Mouse (Mus musculus): ENCODE results near the gene Safb2.
"Not testable (repeated sequence)": the region's sequence is repeated elsewhere in the genome, so short reads cannot be mapped to it uniquely, and the experiment has no call there.

The Safb2 gene

DNA sequence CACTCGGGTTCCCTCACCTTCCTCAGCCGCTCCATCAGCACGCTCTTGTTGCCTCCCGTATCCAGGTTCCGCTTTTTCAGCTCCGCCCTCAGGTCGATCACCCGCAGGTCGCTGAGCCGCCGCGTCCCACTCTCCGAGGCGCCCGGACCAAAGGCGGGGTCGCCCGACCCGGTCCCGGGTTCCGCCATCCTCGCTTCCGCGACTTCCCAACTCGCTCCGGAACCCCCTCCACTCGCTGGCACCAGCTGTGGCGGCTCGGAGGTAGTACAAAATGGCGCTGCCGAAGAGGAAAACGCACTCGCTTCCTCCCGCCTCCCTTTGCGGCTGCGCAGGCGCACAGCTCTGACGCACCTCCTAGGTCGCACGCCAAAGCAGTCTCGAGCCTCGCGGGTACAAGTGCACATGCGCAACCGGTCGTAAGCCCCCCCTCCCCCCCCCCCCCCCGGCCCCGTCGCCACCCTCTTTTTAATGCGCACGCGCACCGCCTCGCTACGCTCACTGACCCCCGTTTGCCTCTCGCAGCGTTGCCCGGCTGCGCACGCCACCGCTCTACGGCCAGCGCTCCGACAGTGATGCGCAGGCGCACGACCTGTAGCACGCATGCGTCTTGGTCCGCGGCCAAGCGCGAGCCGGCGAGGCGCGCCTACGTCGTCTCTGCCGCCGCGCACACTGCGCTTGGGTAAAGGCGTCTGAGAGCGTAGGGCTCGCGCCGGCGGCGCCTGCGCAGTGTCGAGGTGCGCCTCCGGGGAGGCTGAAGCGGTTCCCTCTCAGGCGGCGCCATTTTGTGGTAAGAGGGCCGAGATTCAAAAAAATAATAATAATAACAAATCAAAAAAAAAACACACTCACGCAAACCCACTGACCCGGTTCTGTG lies at the start of gene Safb2, which contains the start of gene Safb:
TSS of gene Safb2 (minus strand) at position 329 of the 874 bp plus-strand sequence.
TSS of gene Safb (plus strand) at position 569 of the 874 bp plus-strand sequence.
- peak; percentile 98 to 100 for DNase-seq

DNA sequence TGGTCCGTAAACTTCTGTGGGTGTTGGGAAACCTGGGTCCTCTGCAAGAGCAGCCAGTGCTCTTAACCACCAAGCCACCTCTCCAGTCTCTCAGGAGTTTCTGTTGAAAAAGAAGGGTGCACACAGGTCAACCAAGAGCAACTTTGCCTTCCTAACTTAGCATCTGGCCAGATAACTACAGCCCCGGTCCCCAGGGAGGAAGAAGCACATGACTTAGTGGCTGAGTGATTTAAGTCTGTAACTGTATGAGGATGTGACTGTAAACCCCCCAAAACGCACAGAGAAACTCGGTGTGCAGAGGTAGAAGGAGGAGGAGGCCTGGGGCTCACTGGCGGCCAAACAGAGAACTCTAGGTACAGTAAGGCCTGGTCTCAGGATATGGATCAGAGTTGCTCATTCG lies 49.6 kb upstream of the Safb2 start:
- no peak for DNase-seq

DNA sequence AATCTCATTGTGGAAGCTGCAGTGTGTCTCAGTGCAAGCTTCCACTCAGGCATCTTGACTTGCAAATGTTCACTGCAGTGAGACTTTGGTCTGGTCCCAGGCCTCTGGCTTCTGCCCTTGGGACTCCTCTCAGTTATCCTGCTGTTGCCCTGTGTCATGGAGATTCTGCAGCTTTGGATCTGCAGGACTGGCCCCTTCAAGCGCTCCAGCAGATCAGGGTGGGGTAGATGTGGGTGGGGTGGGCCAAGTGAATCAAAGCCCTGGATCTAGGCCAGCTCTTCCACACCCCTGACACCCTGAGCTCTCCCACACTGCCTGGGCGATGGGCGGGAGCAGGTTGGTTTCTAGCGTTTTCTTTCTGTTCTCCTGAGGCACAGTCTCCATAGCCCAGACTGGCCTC lies 47.4 kb upstream of the Safb2 start:
- DNase-seq, result no peak

DNA sequence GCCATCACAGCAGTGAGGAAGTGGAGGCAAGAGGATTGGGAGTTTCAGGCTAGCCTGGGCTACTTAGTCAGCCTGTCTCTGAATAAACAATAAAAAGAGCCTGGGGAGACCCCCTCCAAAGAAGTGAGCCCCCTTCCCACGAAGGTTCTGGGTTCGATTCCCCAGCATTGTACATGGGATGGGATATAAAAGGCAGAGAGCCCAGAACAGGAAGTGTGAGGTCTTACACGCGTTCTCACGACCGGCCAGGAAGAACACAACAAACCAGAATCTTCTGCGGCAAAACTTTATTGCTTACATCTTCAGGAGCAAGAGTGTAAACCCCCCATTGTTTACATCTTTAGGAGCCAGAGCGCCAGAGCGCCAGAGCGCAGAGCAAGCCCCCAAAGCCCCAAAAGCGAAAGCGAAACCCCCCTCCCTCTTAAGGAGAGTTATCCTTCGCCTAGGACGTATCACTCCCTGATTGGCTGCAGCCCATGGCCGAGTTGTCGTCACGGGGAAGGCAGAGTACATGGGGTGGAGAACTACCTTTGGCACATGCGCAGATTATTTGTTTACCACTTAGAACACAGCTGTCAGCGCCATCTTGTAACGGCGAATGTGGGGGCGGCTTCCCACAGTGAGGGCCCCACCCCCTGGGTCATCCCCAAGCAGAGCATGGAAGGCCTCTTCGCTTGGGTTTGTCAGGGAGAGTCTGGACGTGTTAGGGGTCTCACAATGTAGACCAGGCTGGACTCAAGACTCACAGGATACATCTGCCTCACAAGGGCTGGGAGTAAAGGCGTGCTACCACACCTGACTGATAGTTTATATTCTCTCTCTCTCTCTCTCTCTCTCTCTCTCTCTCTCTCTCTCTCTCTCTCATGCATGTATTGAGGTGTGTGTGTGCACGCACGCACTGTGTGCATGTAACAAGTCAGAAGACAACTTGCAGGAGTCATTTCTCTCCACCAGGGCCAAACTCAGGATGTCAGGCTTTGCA lies 45.7 kb upstream of the Safb2 start:
- not testable (repeated sequence) for DNase-seq

DNA sequence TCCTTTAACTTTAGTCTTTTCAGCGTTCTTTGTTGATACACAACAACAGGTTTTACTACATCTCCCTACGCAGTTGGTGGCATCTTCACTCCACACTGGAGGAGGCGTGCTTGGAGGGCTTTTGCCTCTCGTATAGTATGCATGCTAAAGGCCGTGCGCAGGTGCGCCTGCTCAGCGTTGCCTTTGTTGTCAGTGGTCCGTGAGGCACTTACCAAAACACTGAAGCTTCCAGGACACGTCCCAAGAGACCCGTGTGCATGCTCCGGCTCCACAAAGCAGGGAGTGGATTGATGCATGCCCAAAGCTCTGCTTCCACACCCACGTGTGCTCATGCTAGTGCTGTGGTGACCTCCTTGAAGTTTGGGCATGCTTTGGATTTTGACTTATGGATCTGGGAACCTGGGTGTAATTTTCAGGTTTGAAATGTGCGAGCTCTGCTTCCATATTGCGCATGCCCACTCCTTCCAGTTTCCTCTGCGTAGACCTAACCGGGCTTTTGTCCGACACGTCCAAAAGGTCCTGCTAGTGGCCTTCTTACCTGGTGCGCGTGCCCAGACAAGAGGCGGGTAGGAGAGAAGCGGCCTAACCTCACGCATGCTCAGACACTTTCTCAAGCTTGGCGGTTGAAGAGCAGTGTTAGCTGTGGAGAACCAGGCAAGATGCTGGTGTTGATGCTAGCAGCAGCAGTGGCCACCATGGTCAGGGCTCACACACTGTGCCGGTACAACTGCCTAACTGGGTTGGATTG lies 43.3 kb upstream of the Safb2 start, which contains the start of gene Catsperd:
TSS of gene Catsperd (plus strand) at position 614 of the 748 bp plus-strand sequence.
- peak in 1 of 2 experiments; percentile 25 for DNase-seq

DNA sequence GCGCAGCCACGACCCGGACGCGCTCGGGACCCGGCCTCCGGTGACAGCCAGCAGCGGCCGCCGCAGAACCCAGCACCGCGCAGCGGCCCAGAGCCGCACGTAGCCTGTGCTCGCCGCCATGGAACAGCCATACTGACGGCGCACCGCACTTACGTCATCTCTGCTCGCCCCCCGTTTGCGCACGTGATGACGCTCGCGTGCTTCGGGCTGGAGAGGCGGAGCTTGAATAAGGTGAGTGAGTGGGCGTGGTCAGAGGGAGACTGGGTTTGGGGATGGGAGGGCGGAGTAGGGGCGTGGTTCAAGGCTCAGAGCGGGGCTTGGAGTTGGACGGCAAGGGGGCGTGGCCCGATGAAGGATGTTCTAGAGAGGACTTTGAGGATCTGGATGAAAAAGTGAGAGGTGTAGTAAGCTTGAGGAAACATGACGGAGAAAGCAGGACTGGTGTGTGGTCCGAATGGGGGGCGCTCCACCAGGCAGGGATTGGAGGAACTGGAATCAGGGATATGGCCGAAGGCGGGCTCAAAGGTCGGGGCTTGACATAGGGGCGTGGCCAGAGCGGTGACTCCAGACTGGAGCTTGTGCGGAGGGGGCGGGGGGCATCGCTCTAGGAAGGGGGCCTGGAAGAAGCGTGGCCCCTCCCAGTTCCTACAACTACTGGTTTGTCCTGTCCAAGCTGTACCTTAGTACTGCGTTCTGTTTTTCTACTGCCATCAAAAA lies 42.5 kb upstream of the Safb2 start, which contains the start of gene Lonp1:
TSS of gene Lonp1 (minus strand) at position 134 of the 717 bp plus-strand sequence.
- DNase-seq, result peak; percentile 94 to 95

DNA sequence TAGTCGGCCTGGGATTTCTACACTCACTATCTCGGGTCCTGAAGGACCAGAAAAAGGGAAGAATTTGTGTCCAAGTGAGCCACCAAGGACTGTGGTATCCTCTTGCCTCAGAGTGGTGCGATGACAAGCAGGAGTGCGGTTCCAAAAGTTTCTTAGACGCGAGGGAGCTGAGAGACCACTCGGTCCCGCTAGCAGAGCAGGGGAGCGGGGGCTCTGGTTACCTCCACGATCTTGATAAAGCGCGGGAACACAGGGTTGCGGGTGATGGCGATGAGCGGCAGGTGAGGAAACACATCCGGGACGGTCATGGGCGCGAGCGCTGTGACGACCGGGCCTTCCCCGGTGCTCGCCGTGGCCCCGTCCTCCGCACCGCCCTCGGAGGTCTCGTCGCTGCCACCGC lies 41.9 kb upstream of the Safb2 start:
- no peak for DNase-seq

DNA sequence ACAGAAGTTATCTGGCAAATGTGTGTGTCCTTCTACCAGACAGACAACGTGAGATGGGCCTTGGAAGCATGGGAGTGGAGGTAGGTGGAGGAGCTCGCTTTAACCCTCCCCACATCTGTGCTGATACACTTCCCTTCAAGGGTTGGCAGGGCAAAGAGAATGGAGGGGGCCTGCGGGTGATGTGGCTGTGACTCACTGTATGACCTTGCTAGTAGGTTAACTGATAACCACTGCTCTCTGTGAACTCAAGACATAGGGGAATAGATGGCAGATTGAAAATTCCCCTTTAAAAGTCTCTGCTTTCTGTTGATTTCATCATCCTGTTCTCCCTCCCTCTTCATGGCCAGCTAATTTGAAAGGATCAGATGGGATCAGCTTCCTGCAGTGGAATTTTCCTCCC lies 41.1 kb upstream of the Safb2 start:
- DNase-seq, result no peak

DNA sequence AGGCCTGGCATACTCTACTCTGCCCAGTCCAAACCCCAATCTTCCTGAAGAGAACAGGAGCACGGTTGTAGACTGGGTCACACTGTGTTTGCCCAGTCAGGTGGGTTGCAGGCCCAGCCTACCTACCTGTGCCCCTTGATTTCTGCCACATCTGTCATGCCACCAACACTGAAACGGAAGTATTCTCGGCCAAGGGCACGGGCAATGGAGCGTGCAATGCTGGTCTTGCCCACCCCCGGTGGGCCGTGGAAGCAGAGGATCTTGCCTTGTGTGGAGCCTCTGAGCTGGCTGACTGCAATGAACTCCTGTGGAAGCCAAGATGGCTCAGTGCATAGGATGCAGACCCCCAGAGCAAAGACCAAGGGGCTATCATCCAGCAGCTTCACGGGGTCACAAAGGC lies 33.2 kb upstream of the Safb2 start:
- DNase-seq, result no peak

DNA sequence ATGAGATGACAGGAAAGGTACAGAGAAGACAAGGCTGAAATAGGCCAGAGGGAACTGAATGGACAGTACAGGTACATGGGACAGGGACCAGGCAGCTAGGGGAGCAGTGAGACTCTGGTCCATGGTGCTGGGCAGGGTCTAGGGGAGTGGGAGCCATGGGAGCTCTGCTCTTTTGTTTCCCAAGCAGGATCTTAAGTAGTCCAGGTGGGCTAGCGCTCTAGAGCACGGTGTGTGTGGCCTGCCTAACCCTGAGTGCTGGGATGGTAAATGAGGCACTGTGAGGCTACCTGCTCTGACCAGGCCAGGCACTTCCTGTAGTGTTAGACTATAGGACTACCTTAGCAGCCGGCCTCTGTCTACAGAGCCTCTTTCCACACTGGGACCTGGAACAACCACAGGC lies 32.3 kb upstream of the Safb2 start:
- no peak for DNase-seq

DNA sequence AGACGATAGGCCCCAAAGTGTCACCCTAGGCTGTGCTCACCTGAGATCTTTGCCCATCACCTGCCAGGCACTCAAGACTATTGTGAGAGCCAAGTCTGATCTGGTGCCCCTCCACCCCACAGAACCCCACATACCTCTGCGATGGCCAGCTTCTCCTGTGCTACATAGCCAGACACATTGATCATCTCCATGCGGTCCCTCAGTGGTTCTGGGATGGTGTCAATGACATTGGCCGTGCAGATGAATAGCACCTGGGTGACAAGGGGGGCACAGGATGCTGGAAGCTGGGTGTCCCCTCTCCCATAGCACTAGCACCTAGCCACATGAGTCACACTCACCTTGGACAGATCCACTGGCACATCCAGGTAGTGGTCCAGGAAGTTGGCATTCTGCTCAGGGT lies 31.4 kb upstream of the Safb2 start:
- no peak for DNase-seq

DNA sequence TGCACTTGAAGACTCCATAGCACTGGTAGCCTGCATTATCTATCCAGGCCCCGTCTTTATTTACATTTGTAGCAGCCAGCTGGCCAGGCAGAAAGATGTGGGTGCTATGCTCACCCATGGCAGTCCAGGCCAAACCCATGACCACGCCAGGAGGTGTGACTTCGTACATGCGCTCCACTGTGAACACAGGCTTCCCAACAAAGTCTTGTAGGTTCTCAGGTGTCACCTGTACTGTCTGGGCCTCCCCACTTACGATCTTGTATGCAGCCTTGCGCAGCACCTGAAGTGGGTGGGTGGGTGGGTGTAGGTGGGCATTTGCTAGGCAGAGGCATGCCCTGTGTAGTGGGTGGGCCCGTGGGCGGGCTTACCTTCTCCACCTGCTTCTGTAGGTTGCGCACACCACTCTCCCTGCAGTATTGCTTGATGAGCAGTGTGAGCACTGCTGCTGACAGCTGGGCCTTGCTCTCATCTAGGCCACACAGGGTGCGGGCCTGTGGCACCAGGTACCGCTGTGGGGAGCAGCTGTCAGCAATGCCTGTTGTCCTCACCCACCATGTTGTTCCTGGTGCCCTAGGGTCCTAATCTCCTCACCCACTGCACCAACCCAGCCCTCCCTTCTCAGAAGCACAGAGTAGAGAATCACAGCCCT lies 30.9 kb upstream of the Safb2 start:
- no peak for DNase-seq

DNA sequence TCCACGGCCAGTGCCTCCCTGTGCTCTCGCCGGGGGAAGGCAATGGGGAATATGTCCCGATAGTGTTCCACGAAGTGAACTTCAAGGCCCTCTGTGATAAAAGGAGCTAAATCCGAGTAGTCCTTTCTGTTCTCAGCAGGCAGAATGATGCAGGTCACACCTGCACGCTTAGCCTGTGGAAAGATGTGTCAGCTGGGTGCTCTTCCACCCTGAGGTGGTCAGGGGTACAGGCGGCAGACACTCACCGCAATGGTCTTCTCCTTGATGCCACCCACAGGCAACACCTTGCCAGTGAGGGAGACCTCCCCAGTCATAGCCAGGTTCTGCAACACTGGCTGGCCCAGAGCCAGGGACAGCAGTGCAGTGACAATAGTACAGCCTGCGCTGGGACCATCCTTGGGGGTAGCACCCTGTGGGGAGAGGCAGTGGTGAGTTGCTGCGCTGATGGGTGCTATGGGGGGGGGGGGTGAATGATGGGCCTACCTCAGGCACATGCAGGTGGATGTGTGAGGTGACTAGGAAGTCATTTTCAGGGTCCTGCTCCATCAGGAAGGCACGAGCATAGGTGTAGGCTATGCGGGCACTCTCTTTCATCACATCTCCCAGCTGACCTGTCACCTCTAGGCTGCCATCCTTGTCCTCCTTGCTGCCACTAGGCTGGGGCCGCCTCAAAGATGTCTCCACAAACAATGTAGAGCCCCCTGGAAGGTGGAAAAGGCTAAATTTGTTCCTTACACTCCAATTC lies 30.2 kb upstream of the Safb2 start:
- DNase-seq, result no peak

DNA sequence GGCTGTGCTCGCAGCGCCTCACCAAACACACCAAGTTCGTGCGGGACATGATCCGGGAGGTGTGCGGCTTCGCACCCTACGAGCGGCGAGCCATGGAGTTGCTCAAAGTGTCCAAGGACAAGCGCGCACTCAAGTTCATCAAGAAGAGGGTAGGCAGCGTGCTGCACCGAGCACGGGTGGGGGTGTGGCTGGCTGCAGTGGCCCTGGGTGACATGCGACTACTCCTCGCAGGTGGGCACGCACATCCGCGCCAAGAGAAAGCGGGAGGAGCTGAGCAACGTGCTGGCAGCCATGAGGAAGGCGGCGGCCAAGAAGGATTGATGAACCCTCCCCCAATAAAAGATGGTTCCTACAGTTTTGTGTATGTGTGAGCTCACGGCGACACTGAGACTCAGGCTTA lies 29.5 kb upstream of the Safb2 start:
- not testable (repeated sequence) for DNase-seq

DNA sequence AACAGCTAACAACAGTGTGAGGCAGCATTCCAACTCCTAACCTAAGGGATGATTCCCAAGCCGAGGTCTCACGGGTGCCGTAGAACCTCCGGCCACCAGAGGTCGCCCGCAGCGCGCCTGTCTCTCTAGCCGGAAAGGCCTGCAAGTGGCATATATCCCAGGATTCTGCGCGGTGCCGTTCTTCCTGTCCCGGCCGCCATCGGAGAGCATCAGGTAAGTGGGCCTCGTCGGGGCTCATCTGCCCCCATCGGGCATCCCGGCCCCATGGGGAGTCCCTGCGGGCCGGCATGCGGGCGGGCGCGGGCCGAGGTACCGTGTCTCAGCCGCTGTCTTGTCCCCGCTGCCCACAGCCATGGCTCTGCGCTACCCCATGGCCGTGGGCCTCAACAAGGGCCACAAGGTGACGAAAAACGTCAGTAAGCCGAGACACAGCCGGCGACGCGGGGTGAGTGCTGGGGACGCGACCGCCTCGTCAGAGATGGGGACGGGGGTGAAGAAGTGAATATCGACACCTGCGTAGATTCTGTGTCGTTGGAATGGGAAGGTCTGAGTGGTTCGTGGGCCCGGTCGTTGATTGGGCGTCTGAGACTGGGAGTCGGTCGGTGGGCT lies 29.0 kb upstream of the Safb2 start, which contains the start of gene Rpl36:
TSS of gene Rpl36 (plus strand) at position 181 of the 609 bp plus-strand sequence.
- DNase-seq, result peak; percentile 90 to 92

DNA sequence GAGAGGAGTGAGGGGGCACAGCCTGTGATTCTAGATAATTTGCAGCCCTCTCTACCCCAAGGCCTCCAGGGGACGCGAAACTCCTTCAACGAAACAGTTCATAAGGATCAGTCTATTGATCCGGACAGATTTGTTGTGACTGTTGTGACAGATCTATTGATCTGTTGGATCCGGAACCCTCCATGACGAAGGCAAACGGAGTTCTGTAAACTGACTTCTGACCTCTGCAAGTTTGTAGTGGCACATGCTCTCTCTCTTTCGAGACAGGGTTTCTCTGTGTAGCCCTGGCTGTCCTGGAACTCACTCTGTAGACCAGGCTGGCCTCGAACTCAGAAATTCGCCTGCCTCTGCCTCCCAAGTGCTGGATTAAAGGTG lies 28.2 kb upstream of the Safb2 start:
- not testable (repeated sequence) for DNase-seq

DNA sequence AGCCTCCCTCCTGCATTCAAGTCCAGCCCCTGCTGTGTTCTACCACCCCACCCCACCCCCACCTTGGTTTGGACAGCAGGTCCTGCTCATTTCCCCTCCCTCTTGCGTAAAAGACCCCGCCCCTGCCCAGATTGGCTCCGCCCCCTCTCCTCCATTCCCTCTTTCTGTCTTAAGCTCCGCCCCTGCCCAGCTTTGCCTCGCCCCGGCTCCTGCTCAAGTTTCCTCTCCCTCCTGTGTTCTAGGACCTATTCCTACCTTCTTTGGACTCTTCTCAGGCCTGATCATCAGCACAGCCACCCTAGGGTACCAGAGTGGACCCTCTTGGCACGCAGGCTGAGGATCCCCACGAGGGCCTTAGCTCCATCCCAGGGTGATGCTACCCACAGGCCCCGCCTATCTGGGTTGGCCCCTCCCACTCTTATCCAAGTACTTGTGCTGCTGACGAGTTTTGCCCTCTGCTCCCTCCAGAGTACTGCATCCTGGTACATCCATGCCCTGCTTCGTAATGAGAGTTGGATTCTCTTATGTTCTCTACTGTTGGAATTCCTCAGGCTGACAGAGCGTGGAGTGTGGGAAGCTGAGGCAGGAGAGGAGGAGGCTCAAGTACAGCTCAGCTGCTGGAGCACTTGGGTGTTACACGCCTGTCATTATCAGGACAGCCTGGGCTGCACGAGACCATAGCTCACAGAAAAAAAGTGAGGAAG lies 27.6 kb upstream of the Safb2 start:
- DNase-seq, result peak; percentile 23 to 53

DNA sequence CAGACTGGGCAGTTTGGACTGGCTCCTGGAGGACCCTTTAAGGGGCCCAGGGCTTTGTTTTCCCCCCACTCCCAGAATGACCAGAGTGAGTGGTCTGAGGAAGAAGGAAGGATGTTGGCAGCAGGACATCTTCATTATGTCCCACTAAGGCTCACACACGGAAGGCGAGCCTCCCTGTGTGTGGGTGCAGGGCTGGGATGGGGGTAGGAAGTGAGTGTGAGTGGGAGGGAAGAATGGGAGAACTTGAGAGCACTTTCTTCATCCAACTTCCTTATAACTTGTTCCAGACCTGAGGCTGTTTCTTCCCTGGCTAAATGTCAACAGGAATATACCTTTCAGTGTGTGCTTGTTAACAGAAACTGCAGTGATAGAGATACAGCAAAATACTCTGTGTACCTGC lies 26.9 kb upstream of the Safb2 start:
- no peak for DNase-seq

DNA sequence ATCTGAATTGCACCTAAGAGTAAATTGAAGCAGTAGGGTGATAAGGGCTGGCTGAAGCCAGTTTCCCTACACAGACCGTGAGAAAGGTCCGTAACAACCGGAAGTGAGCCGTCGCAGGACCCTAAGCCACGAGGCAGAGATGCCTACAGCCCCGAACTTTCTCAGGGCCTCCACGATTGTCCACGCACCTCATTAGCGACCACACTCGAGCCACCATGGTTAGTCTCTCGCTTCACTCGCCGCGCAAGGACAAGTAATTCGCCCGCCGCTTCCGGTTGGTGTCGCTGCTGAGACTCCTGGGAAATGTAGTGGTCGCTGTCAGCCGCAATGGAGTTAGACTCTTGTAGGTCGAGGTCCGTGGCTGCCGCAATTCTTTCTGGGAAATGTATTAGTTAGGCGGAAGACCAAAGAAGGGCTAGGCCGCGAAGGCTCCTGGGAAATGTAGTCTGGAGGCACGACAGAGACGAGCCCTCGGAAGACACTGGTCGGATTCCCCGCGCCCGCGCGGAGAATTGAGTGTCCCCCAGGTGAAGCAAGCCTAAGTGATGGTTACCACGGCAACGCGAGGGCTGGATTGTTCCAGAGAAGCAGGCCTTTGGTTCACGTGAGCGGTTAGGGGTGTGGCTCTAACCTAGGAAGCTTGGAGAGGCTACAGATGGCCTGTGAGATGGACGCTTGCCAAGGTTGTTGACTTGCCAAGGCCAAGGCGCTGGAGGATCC lies 25.2 kb upstream of the Safb2 start, which contains the start of gene 2410015M20Rik:
TSS of gene 2410015M20Rik (minus strand) at position 320 of the 720 bp plus-strand sequence.
- DNase-seq, result peak; percentile 91 to 94

Measured in thymus, postnatal 36 days (tissue).